Mouse (Mus musculus): ENCODE measurements around the gene Atg10. TPM values are rescaled to one million over a fixed set of nuclear protein-coding genes. Genes with fewer than 3 reads are reported as not detected.

Gene Atg10
- polyA plus RNA-seq, 1 experiment from 2014 or later = 15.9 TPM

DNA sequence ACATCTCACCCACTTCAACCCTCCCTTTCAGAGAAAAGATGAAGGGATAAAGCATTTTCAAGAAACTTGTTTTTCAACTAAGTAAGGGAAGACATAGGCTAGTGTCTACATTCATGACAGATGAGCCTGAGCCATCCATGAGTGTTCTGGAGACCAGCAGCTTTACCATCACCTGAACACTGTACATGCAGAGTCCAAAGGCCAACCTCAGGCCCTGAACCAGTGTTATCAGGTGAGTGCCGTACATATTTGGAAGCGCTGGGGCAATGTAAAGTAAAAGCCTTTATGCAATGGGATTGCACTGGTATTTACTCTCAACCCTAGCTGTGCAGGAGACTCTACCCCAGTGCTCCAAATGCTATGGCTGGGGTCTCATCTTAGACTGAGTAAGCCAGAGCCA is 66.8 kb downstream of the Atg10 start:
- no peak for ATAC-seq (ENCODE audit: low FRiP score)
- H3K9me3 ChIP-seq (replicated peaks) = no peaks in the 10 kb centered on the region
- 99% methylated on average over 2 of the region's 2 CpGs for WGBS

GRCm38 (mm10) chr13:91156308-91156707 is 67.5 kb downstream of the Atg10 start:
- WGBS = 76% methylated on average over 5 of the region's 5 CpGs
- H3K4me2 ChIP-seq = no peak overlapping the region
- no peaks in the 10 kb centered on the region for H3K4me1 ChIP-seq
- no peak for ATAC-seq (ENCODE audit: low FRiP score)
- H3K27me3 ChIP-seq (replicated peaks) = no peaks in the 10 kb centered on the region
- no peak overlapping the region for H3K27ac ChIP-seq (replicated peaks)
- H3K9me3 ChIP-seq (replicated peaks) = no peaks in the 10 kb centered on the region
- no peak overlapping the region for H3K9ac ChIP-seq (replicated peaks)
- no peak overlapping the region for H3K4me3 ChIP-seq (replicated peaks)
- H3K36me3 ChIP-seq = no peaks in the 10 kb centered on the region

More for the DNA sequence above, 66.8 kb downstream of the Atg10 start:
- Histone ChIP-seq H3K4me3 (replicated peaks) (no peak overlapping the region), H3K36me3 (no peaks in the 10 kb centered on the region), H3K4me1 (no peaks in the 10 kb centered on the region), H3K27me3 (replicated peaks) (no peaks in the 10 kb centered on the region), H3K4me2 (no peak overlapping the region), H3K27ac (replicated peaks) (no peak overlapping the region), H3K9ac (replicated peaks) (no peak overlapping the region)

DNA sequence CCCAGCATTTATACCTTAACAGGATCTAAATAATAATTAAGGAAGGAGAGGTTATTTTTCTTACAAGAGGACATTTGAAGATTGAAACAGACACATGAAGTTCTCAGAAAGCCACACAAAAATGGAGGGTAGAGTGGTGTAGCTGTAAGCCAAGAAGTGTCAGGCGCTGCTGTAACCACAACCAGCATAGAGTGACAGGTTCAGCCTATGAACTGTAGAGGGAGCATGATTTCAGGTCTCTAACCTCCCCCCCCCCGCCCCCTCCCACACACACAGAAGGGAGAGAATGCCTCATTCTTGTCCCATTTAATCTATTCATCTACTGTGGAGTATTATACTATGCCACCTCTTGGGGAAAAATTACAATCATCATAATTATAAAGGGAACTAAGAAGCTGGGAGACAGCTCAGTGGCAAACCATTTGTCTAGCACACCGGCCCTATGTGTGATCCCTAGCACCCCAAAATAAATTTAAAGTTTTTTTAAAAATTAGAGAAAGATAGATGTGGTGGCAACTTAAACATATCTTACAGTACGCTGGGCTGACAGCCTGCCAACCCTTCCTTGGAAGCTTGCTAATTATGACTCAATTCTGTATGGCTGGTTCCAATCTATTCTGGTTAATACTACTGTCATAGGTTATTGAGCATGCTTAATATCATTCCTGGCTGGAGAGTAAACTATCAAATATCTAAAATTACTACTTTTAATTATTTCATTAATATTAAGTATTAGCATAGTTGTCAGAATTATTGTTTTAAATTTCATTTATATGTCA is 68.2 kb downstream of the Atg10 start:
- Histone ChIP-seq H3K27me3 (replicated peaks) (no peaks in the 10 kb centered on the region), H3K4me3 (replicated peaks) (no peak overlapping the region)
- no peak for ATAC-seq (ENCODE audit: low FRiP score)

DNA sequence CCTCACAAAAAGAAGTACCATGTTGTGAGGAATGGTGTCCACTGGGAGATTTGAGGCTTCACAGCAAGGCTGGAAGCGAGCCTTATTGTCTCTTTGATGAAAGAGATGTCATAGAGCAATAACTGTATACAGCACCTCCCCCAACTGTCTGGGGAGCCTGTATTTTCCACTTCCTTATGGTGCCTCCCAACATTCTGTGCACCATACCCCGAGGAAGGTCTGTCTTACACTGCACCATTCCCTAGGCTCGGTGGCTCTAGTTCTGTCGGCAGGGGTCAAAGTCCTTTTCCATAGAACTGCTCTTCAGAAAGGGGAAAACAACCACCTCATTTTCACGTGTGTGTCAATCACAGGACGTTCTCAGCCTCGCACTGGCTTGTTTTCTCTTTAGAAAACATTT is 69.1 kb downstream of the Atg10 start:
- Histone ChIP-seq H3K4me2 (no peak overlapping the region), H3K4me1 (no peaks in the 10 kb centered on the region), H3K4me3 (replicated peaks) (no peak overlapping the region), H3K27ac (replicated peaks) (no peak overlapping the region), H3K36me3 (no peaks in the 10 kb centered on the region), H3K9ac (replicated peaks) (no peak overlapping the region), H3K9me3 (replicated peaks) (no peaks in the 10 kb centered on the region), H3K27me3 (replicated peaks) (no peaks in the 10 kb centered on the region)
- 80% methylated on average over 7 of the region's 7 CpGs for WGBS
- no peak; the same call in 1 of the 2 replicates for ATAC-seq (ENCODE audit: low FRiP score)

More for the DNA sequence above, 68.2 kb downstream of the Atg10 start:
- Histone ChIP-seq H3K4me2 (no peak overlapping the region), H3K36me3 (no peaks in the 10 kb centered on the region), H3K27ac (replicated peaks) (no peak overlapping the region), H3K9ac (replicated peaks) (no peak overlapping the region), H3K4me1 (no peaks in the 10 kb centered on the region), H3K9me3 (replicated peaks) (no peaks in the 10 kb centered on the region)
- WGBS = 87% methylated on average over 4 of the region's 4 CpGs

DNA sequence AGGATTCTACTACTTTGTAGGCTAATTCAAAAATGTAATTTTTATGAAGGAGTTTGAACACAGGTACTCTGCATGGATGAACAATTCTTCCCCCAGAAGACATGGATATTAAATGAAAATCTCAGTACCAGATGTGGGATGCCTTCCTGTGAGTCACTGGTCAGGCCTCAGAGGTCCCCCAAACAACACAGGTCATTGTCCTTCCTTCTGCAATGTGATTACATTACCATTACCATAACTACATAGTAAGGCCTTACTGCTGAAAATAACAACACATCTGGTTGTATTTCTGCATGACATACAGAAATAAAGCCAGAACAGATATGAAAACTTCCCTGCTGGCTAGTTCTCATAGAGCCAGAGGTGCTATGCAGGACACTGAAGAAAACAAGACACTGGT is 87.4 kb downstream of the Atg10 start:
- no peaks in the 10 kb centered on the region for H3K4me1 ChIP-seq
- H3K36me3 ChIP-seq = no peaks in the 10 kb centered on the region
- H3K4me3 ChIP-seq (replicated peaks) = no peak overlapping the region
- ATAC-seq (ENCODE audit: low FRiP score) = no peak
- H3K27ac ChIP-seq (replicated peaks) = no peak overlapping the region
- H3K27me3 ChIP-seq (replicated peaks) = no peaks in the 10 kb centered on the region
- H3K9ac ChIP-seq (replicated peaks) = no peak overlapping the region
- no peak overlapping the region for H3K4me2 ChIP-seq
- no peaks in the 10 kb centered on the region for H3K9me3 ChIP-seq (replicated peaks)

DNA sequence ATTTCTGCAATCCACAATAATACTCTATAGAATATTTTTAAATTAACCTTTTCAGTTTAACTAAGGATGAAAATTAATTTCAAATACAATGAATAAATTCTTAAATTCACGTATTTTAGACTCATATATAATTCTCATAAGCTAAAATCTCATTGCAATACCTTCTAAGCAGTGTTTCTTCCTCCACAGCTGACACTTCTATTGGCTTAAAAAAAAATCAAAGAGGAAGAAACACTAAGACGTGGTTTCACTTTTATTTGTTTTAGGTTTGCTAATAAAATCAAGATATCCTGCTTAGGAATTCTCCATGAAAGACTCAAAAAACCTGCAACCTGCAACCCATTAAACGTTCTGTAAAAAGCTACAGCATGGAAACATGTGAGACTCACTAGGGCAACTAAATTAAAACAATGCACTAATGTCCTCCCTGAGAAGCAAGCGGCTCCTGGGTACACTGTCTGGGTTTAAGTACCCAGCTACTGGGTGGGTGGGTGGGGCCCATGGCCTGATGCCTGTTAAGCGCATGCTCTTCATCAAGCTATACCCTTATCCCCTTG is 90.4 kb downstream of the Atg10 start:
- Histone ChIP-seq H3K27ac (replicated peaks) (no peak overlapping the region), H3K4me2 (no peak overlapping the region), H3K36me3 (no peaks in the 10 kb centered on the region), H3K9ac (replicated peaks) (no peak overlapping the region), H3K4me1 (peaks cover 8% of the 10 kb centered on the region), H3K4me3 (replicated peaks) (no peak overlapping the region), H3K9me3 (replicated peaks) (no peaks in the 10 kb centered on the region), H3K27me3 (replicated peaks) (no peaks in the 10 kb centered on the region)
- 70% methylated on average over 5 of the region's 5 CpGs for WGBS
- ATAC-seq (ENCODE audit: low FRiP score) = no peak

DNA sequence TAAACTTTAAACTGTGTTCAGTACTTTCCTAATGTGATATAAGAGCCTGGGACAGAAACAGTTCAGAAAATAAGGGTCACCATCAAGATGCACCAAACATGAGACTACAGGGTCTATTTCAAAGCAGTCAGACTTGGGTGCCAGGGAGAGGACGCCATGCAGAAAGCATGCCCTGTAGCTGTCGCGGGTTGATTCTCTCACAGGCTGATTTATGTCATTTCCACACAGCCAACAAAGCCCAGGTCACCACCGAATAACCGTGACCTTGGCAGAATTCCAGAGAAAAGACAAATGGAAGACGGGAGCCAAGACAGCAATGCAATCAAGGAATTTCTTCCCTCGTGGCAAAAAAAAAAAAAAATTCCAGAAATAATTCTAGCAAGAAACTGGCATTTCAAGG is 94.7 kb downstream of the Atg10 start:
- no peak overlapping the region for H3K9ac ChIP-seq (replicated peaks)
- ATAC-seq (ENCODE audit: low FRiP score) = peak; percentile 71
- 6% methylated on average over 7 of the region's 7 CpGs for WGBS

GRCm38 (mm10) chr13:91128581-91128980 is 95.2 kb downstream of the Atg10 start:
- Histone ChIP-seq H3K9me3 (replicated peaks) (no peaks in the 10 kb centered on the region), H3K27me3 (replicated peaks) (no peaks in the 10 kb centered on the region), H3K27ac (replicated peaks) (peak overlapping the region; percentile 29), H3K4me2 (peak overlapping the region; percentile 28; the same call in 1 of the 2 replicates), H3K9ac (replicated peaks) (no peak overlapping the region), H3K4me1 (peaks cover 9% of the 10 kb centered on the region), H3K36me3 (no peaks in the 10 kb centered on the region), H3K4me3 (replicated peaks) (no peak overlapping the region)
- 19% methylated on average over 1 of the region's 1 CpGs for WGBS
- peak; percentile 56 for ATAC-seq (ENCODE audit: low FRiP score)

More for the DNA sequence above, 94.7 kb downstream of the Atg10 start:
- Histone ChIP-seq H3K4me3 (replicated peaks) (no peak overlapping the region), H3K4me1 (peaks cover 9% of the 10 kb centered on the region), H3K4me2 (peak overlapping the region; percentile 28; the same call in 1 of the 2 replicates), H3K27me3 (replicated peaks) (no peaks in the 10 kb centered on the region), H3K9me3 (replicated peaks) (no peaks in the 10 kb centered on the region), H3K36me3 (no peaks in the 10 kb centered on the region), H3K27ac (replicated peaks) (peak overlapping the region; percentile 29)

DNA sequence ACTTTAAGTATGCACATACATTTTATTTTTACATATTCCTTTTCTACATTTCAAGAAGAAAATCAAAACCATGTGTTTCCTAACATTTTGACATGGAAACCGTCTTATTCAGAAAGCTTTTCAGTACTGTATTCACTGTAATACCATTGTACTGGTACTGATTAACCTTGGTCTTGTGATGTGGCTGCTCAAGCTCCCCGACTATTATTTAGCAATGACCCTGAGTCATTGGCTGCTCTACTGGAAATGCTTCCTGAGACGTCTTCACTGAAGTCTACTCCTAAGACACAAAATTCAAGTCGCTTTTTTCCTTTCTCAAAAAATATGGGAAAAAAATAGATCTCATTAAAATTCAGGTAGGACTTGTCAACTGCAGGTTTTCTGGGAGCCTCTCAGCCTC is 105.6 kb downstream of the Atg10 start:
- Histone ChIP-seq H3K4me3 (replicated peaks) (no peak overlapping the region), H3K27ac (replicated peaks) (no peak overlapping the region), H3K4me2 (no peak overlapping the region), H3K9ac (replicated peaks) (no peak overlapping the region), H3K36me3 (no peaks in the 10 kb centered on the region), H3K9me3 (replicated peaks) (no peaks in the 10 kb centered on the region), H3K4me1 (no peaks in the 10 kb centered on the region), H3K27me3 (replicated peaks) (no peaks in the 10 kb centered on the region)
- ATAC-seq (ENCODE audit: low FRiP score) = no peak
- 93% methylated on average over 4 of the region's 4 CpGs for WGBS

DNA sequence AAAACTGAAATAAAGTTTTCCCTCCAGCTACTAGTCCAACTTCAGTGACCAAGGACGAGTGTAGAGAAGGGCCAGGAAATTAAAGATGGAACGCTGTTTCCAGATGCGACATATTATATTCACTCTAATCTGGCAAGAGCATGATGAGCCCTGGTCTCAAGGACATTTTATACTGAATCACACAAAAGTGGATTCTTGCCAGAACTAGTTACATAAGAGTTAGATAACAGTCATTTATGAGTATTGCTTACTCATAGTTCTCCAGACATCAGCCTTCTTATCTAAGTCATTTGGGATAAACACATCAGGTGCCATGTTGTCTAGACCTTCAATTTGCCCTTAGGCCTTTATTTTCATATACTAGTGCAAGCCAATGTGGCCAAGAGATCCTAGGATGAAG is 108.9 kb downstream of the Atg10 start:
- Histone ChIP-seq H3K4me3 (replicated peaks) (no peak overlapping the region), H3K9me3 (replicated peaks) (no peaks in the 10 kb centered on the region), H3K27ac (replicated peaks) (no peak overlapping the region), H3K36me3 (no peaks in the 10 kb centered on the region), H3K4me2 (no peak overlapping the region), H3K27me3 (replicated peaks) (no peaks in the 10 kb centered on the region), H3K4me1 (no peaks in the 10 kb centered on the region), H3K9ac (replicated peaks) (no peak overlapping the region)
- ATAC-seq (ENCODE audit: low FRiP score) = no peak
- WGBS = 94% methylated on average over 3 of the region's 3 CpGs

DNA sequence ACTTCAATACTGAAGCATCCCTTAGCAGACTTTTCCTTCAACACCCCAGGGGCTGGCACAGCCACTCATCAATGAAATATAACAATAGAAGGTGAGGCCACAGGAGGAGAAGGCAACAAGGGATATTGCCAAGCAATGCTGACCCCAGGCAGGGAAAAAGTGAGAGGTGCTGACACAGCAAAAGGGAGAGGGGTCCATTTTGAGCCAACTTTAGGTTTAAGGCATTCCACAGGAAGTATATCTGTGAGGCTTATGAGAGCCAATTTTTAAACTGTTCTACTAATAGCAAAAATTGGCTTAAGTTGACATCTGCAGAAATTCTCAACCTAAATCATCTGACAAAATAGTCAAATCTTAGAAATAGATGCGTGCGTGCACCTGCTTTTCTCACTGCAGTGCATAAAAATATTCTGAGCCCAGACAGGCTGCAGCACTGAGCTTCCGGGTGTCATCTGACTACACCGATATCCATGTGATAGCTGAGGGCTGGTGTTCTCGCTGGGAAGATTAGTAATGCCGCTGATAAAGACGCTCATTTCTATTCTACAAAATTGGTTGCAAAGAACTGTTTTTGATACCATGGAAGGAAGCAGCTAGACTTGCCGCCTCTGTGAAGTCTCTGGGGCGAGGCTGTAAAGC is 116.3 kb downstream of the Atg10 start:
- Histone ChIP-seq H3K4me2 (no peak overlapping the region), H3K9ac (replicated peaks) (no peak overlapping the region), H3K36me3 (no peaks in the 10 kb centered on the region), H3K27me3 (replicated peaks) (no peaks in the 10 kb centered on the region), H3K9me3 (replicated peaks) (no peaks in the 10 kb centered on the region), H3K4me3 (replicated peaks) (no peak overlapping the region), H3K27ac (replicated peaks) (no peak overlapping the region), H3K4me1 (no peaks in the 10 kb centered on the region)
- 94% methylated on average over 9 of the region's 9 CpGs for WGBS
- no peak for ATAC-seq (ENCODE audit: low FRiP score)

- Histone ChIP-seq H3K4me3 (replicated peaks) (no peak overlapping the region), H3K36me3 (no peaks in the 10 kb centered on the region), H3K9ac (replicated peaks) (no peak overlapping the region), H3K27ac (replicated peaks) (no peak overlapping the region), H3K9me3 (replicated peaks) (no peaks in the 10 kb centered on the region), H3K27me3 (replicated peaks) (no peaks in the 10 kb centered on the region), H3K4me2 (no peak overlapping the region), H3K4me1 (no peaks in the 10 kb centered on the region)
- no peak for ATAC-seq (ENCODE audit: low FRiP score)
- WGBS = 87% methylated on average over 3 of the region's 3 CpGs
Measured at GRCm38 (mm10) chr13:91102238-91102637, 121.5 kb downstream of the Atg10 start.

Data from neural tube, embryonic 15.5 days (tissue).